Mouse (Mus musculus): ENCODE measurements at regions not wholly inside any gene's neighbourhood (a gene's known extent, or its start where the extent isn't known, plus 50 kb on each side); places are given as distances from the start of the nearest gene placed in this dataset.

DNA sequence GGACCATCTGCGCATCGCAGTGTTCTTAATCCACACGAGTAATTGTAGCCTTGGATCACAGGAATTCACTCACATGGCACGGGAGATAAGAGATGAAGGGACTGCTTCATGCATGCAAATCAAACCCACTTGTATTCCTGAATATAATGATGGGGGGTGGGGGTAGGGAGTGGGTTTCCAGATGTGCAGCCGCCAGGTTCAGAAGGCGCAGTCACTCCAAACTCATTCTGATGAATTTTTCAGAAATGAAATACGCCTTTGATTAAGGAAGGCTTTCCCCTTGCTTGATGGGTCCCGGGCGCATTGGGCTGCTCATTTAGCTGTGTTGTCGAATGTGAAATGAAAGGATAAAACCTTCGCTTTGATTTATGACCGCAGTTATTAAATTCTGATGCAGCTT is 170.7 kb downstream of the Ackr3 start:
- H3K9ac ChIP-seq (ENCODE audit: low read depth, low read length), result no peak overlapping the region
- H3K36me3 ChIP-seq (ENCODE audit: control insufficient read depth, insufficient read depth, low read length), result no peaks in the 10 kb centered on the region
- no peak overlapping the region for H3K4me3 ChIP-seq (ENCODE audit: insufficient read depth, low read depth, low read length)
- no peaks in the 10 kb centered on the region for H3K4me1 ChIP-seq (ENCODE audit: control insufficient read depth, insufficient read depth, low read length)
- no peaks in the 10 kb centered on the region for H3K79me2 ChIP-seq (ENCODE audit: control insufficient read depth, insufficient read depth, low read length)
- no peaks in the 10 kb centered on the region for H3K27me3 ChIP-seq (ENCODE audit: control insufficient read depth, insufficient read depth, low read length)
- H3K27ac ChIP-seq (replicated peaks; ENCODE audit: insufficient read depth, low read depth, low read length), result no peak overlapping the region
- 93% methylated on average over 12 of the region's 12 CpGs for WGBS
- no peak for DNase-seq (ENCODE audit: extremely low read depth, low read depth, low spot score)
- TF ChIP-seq CTCF (IDR thresholded peaks at IDR 0.05; ENCODE audit: low read depth, low read length) (no peak), POLR2A (IDR thresholded peaks at IDR 0.05; ENCODE audit: extremely low read depth, insufficient read depth, low read length) (no peak)

DNA sequence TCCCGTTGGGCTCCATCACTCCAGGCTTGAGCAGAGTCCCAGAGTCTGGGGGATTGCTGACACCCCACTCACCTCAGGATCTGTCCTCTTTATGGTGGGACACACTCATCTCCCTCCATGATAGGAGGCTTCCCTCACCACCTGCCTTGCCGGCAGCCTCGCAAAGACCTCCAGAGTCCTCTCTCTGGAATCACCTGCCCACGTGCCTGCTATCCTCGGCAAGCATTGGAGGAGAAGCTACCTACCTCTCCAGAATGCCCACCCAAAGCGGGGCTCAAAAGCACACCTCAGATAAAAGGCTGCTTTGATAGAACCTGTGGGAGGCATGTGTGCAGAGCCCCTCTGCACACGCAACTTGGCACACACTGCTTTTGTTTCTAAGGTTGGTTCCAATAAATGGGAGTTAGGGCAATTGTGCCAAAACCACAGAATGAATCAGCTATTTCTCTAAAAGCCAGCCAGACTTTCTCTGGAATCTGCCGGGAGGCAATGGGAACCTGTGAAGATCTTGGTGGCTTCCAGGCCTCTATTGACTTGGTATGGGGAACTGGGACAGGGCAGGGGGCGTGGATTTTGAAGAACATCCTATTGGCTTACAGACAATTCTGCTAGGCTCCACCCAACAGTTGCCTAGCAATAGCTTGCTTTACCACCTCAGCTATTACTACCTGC is 176.4 kb downstream of the Ackr3 start:
- Histone ChIP-seq H3K27ac (replicated peaks; ENCODE audit: insufficient read depth, low read depth, low read length) (no peak overlapping the region), H3K4me3 (ENCODE audit: insufficient read depth, low read depth, low read length) (no peak overlapping the region), H3K4me1 (ENCODE audit: control insufficient read depth, insufficient read depth, low read length) (no peaks in the 10 kb centered on the region), H3K27me3 (ENCODE audit: control insufficient read depth, insufficient read depth, low read length) (no peaks in the 10 kb centered on the region), H3K79me2 (ENCODE audit: control insufficient read depth, insufficient read depth, low read length) (no peaks in the 10 kb centered on the region), H3K36me3 (ENCODE audit: control insufficient read depth, insufficient read depth, low read length) (no peaks in the 10 kb centered on the region), H3K9ac (ENCODE audit: low read depth, low read length) (no peak overlapping the region)
- WGBS, result 81% methylated on average over 9 of the region's 9 CpGs
- TF ChIP-seq CTCF (IDR thresholded peaks at IDR 0.05; ENCODE audit: low read depth, low read length), result no peak
- TF ChIP-seq POLR2A (IDR thresholded peaks at IDR 0.05; ENCODE audit: extremely low read depth, insufficient read depth, low read length), result no peak
- peak; percentile 6 for DNase-seq (ENCODE audit: extremely low read depth, low read depth, low spot score)

DNA sequence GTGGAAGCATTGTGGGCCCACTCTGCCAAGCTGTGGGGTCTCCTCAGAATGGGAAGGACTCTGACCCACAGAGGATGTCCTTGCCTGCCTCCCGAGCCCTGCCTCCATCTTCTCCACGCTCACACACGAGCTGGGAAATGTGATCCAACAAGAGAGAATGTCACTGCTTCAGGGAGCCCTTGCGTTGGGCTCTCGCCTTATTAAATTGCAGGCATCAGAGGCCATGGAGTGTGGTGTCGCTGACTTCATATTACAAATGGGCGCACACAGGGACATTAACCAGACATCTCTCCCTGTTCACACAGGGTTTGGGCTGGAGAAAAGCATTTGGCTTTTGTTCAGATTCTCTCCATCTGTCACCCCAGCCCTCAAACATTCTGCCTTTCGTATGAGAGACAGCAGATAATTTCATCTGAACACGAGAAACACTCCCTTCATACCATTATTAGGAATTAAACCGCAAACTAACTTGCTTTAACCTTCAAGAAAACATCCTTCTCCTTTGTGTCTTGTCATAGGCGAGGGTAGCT is 179.2 kb downstream of the Ackr3 start:
- H3K27me3 ChIP-seq (ENCODE audit: control insufficient read depth, insufficient read depth, low read length), result no peaks in the 10 kb centered on the region
- no peak overlapping the region for H3K4me3 ChIP-seq (ENCODE audit: insufficient read depth, low read depth, low read length)
- no peak for TF ChIP-seq POLR2A (IDR thresholded peaks at IDR 0.05; ENCODE audit: extremely low read depth, insufficient read depth, low read length)
- no peak for TF ChIP-seq CTCF (IDR thresholded peaks at IDR 0.05; ENCODE audit: low read depth, low read length)
- no peaks in the 10 kb centered on the region for H3K36me3 ChIP-seq (ENCODE audit: control insufficient read depth, insufficient read depth, low read length)
- no peak for DNase-seq (ENCODE audit: extremely low read depth, low read depth, low spot score)
- 86% methylated on average over 11 of the region's 11 CpGs for WGBS
- H3K27ac ChIP-seq (replicated peaks; ENCODE audit: insufficient read depth, low read depth, low read length), result no peak overlapping the region
- H3K79me2 ChIP-seq (ENCODE audit: control insufficient read depth, insufficient read depth, low read length), result no peaks in the 10 kb centered on the region
- no peak overlapping the region for H3K9ac ChIP-seq (ENCODE audit: low read depth, low read length)
- H3K4me1 ChIP-seq (ENCODE audit: control insufficient read depth, insufficient read depth, low read length), result no peaks in the 10 kb centered on the region

DNA sequence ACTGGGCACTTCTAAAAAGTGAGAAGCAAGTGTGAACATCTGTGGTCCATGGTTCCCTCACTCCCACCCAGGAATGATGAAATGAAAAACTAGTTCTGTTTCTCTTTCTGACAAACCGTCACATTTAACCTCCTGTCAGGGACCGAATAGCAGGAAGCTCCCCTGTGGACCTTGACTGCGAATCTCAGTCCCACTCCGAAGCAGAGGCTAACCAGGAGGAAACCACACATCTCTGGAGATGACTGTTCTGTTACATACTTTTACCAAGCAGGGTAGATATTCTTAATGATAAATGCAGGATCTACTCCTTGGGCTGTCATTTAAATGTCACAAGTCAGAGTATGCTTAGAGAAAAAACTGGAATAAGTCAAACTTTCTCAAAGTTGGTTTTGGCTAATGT is 181.2 kb downstream of the Ackr3 start:
- H3K36me3 ChIP-seq (ENCODE audit: control insufficient read depth, insufficient read depth, low read length), result no peaks in the 10 kb centered on the region
- TF ChIP-seq POLR2A (IDR thresholded peaks at IDR 0.05; ENCODE audit: extremely low read depth, insufficient read depth, low read length) (no peak), CTCF (IDR thresholded peaks at IDR 0.05; ENCODE audit: low read depth, low read length) (no peak)
- 84% methylated on average over 4 of the region's 4 CpGs for WGBS
- DNase-seq (ENCODE audit: extremely low read depth, low read depth, low spot score), result no peak
- H3K27ac ChIP-seq (replicated peaks; ENCODE audit: insufficient read depth, low read depth, low read length), result no peak overlapping the region
- no peaks in the 10 kb centered on the region for H3K27me3 ChIP-seq (ENCODE audit: control insufficient read depth, insufficient read depth, low read length)
- no peak overlapping the region for H3K9ac ChIP-seq (ENCODE audit: low read depth, low read length)
- no peaks in the 10 kb centered on the region for H3K79me2 ChIP-seq (ENCODE audit: control insufficient read depth, insufficient read depth, low read length)
- H3K4me3 ChIP-seq (ENCODE audit: insufficient read depth, low read depth, low read length), result no peak overlapping the region
- no peaks in the 10 kb centered on the region for H3K4me1 ChIP-seq (ENCODE audit: control insufficient read depth, insufficient read depth, low read length)

DNA sequence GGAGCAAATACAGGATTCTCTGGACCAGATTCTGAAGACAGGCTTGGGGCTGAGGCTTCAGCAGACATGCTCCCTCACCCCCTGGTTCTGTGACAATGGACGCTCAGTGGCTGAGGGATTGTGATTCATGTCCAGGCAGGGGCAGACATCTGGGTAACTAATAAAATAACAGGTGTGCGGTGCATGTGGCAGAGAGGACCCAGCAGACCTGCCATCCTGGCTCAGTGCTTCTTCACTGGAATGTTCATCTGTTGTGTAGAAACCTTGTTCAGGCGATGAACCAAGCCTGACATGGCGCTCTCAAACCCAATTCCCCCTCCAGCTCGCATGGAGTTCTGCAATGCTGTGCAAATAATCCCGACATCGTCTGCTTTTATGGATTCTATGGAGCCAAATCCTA is 183.0 kb downstream of the Ackr3 start:
- no peaks in the 10 kb centered on the region for H3K36me3 ChIP-seq (ENCODE audit: control insufficient read depth, insufficient read depth, low read length)
- TF ChIP-seq POLR2A (IDR thresholded peaks at IDR 0.05; ENCODE audit: extremely low read depth, insufficient read depth, low read length) (no peak), CTCF (IDR thresholded peaks at IDR 0.05; ENCODE audit: low read depth, low read length) (no peak)
- no peak for DNase-seq (ENCODE audit: extremely low read depth, low read depth, low spot score)
- no peak overlapping the region for H3K27ac ChIP-seq (replicated peaks; ENCODE audit: insufficient read depth, low read depth, low read length)
- H3K27me3 ChIP-seq (ENCODE audit: control insufficient read depth, insufficient read depth, low read length), result no peaks in the 10 kb centered on the region
- no peaks in the 10 kb centered on the region for H3K79me2 ChIP-seq (ENCODE audit: control insufficient read depth, insufficient read depth, low read length)
- no peak overlapping the region for H3K9ac ChIP-seq (ENCODE audit: low read depth, low read length)
- H3K4me1 ChIP-seq (ENCODE audit: control insufficient read depth, insufficient read depth, low read length), result no peaks in the 10 kb centered on the region
- 91% methylated on average over 7 of the region's 7 CpGs for WGBS
- H3K4me3 ChIP-seq (ENCODE audit: insufficient read depth, low read depth, low read length), result no peak overlapping the region

DNA sequence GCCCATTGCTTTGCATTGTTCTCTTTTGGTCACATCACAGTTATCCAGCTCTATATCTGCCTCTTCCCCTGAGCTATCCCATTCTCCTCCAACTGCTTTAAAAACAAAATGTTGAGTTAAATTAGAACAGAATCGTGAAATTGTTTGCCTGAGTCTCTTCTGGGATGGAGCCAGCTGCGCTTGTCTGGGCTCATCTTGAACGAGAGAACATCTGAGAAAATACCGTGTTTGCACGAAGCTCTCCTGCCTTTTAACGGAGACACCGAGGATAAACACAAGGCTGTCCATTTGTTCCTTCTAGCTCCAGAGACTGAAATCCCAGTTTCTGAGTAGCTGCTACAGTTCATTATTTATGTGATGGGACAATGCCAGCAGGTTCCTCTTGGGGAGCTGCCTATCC is 186.6 kb downstream of the Ackr3 start:
- DNase-seq (ENCODE audit: extremely low read depth, low read depth, low spot score), result no peak
- Histone ChIP-seq H3K27me3 (ENCODE audit: control insufficient read depth, insufficient read depth, low read length) (no peaks in the 10 kb centered on the region), H3K79me2 (ENCODE audit: control insufficient read depth, insufficient read depth, low read length) (no peaks in the 10 kb centered on the region), H3K9ac (ENCODE audit: low read depth, low read length) (no peak overlapping the region), H3K36me3 (ENCODE audit: control insufficient read depth, insufficient read depth, low read length) (no peaks in the 10 kb centered on the region), H3K4me1 (ENCODE audit: control insufficient read depth, insufficient read depth, low read length) (no peaks in the 10 kb centered on the region), H3K27ac (replicated peaks; ENCODE audit: insufficient read depth, low read depth, low read length) (no peak overlapping the region), H3K4me3 (ENCODE audit: insufficient read depth, low read depth, low read length) (no peak overlapping the region)
- WGBS, result 85% methylated on average over 7 of the region's 7 CpGs
- TF ChIP-seq POLR2A (IDR thresholded peaks at IDR 0.05; ENCODE audit: extremely low read depth, insufficient read depth, low read length), result no peak
- no peak for TF ChIP-seq CTCF (IDR thresholded peaks at IDR 0.05; ENCODE audit: low read depth, low read length)

Data from liver, adult 2 months (tissue).